Mouse (Mus musculus): ENCODE measurements around the gene Olfr988.
"Not testable (repeated sequence)": the region's sequence is repeated elsewhere in the genome, so short reads cannot be mapped to it uniquely, and the experiment has no call there.

The Olfr988 gene

DNA sequence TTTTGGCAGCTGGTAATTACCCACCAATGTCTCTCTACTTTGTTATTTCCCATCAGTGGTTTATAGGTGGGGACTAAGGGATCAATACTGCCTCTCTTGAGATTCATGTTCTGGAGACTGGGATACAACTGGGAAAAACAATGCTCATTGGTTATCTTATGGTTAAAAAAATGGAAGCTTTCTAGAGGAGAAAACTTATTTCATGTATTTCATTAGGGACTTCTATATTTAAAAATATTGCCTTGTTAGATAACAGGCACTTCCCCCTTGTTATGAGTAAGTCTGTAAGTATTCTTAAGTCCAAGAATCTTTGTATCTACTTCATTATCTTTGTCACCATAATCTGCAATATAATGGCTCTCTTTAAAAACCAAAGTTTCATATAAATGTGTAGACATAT lies at the start of gene Olfr988:
Olfr988 (minus strand) TSS at position 101 of the 400 bp plus-strand sequence.
- DNase-seq (ENCODE audit: low read depth in 1 of 2, low spot score in 2 of 2) = not testable (repeated sequence)

DNA sequence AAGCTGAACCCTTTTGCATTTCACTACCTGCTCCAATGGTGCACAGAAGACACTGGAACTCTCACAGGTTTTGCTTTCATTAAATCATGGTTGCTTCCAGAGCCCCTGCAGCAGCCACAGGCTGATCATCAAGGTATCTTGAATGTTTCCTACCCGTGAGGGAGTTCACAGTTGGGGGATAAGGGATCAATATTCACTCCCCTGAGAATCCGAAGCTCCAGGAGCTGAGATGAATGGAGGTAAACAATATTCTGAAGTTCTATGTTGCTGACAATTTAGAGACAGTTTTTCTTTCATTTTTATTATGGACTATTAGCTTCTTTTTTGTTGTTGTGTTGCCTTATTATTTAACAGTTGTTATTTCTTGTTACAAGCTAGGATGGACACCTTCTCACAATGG lies 46.3 kb upstream of the Olfr988 start, which contains the start of gene Olfr992:
Olfr992 (minus strand) TSS at position 101 of the 400 bp plus-strand sequence.
- no peak for DNase-seq (ENCODE audit: low read depth in 1 of 2, low spot score in 2 of 2)

DNA sequence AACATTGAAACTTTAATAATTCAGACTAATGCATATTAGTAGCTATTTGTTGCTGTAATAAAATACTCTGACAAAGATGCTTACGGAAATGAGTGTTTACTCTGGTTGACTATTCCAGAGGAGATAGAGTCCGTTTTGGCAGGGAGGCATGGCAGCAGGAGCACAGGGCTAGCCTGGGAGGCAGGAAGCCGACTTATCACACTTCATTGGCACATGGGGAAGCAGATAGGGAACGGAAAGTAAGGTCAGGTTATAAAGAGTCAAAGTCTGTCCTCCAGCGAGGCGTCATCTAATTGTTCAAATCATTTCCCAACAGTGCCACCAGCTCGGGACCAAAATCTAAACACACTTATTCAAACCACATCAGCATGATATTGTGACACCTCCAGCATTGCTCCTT lies 23.1 kb downstream of the Olfr988 start:
- DNase-seq (ENCODE audit: low read depth in 1 of 2, low spot score in 2 of 2) = no peak

DNA sequence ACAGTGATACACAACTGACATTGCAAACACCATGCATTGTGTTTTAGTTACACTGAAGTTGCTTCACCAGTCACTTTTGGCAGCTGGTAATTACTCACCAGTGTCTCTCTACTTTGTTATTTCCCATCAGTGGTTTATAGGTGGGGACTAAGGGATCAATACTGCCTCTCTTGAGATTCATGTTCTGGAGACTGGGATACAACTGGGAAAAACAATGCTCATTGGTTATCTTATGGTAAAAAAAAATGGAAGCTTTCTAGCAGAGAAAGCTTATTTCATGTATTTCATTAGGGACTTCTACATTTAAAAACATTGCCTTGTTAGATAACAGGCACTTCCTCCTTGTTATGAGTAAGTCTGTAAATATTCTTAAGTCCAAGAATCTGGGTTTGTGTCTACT lies 23.8 kb downstream of the Olfr988 start, which contains the start of gene Olfr987:
Olfr987 (minus strand) TSS at position 101 of the 400 bp plus-strand sequence.
- DNase-seq (ENCODE audit: low read depth in 1 of 2, low spot score in 2 of 2) = not testable (repeated sequence)

DNA sequence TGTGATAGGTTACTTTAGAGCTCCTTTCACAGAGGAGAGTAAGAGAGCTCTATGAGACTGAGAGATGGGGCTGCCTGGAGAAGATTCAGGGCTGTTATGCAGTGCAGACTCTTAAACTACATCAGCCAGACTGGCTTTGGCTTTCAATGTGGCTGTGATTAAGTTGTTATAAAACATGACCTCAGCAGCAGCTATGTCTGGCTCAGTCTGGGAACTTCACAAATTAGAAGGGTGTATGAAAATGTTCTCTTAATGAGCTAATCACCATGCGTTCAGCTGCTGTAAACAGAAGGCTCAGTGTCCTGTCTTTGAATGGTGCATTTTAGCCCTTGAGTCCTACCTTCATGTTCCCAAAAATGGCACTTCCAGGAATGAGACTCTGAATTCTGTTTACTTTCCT lies 43.9 kb downstream of the Olfr988 start:
- no peak for DNase-seq (ENCODE audit: low read depth in 1 of 2, low spot score in 2 of 2)
